ENCODE assay signal across 26 mouse cellular contexts in genomic region chr10:32393326-32393725, GRCm38 (mm10).
"Had no signal": no experiment of that assay in that cellular context is flagged by ENCODE, and none has a peak within 500 bp of the region (broad histone marks: within the 10 kb centered on the region; RNA-seq: fewer than 3 reads in every experiment).

No protein-coding gene starts in this region.

- H3K4me2 ChIP-seq: heart, embryonic 11.5 days; heart, embryonic 13.5 days; heart, embryonic 15.5 days; hindbrain, embryonic 13.5 days; hindbrain, embryonic 15.5 days; kidney, embryonic 15.5 days; limb, embryonic 13.5 days; limb, embryonic 15.5 days; liver, embryonic 12.5 days had no signal

- DNase-seq: gastrocnemius, adult 2 months; gastrocnemius, postnatal 10 days; gastrocnemius, postnatal 25 days; heart, adult 18-20 months; heart, postnatal 14 days; heart, postnatal 36 days; kidney, adult 11 months; kidney, adult 2 months; kidney, adult 9 months; kidney, postnatal 14 days; kidney, postnatal 36 days; layer of hippocampus, adult 9-11 months; layer of hippocampus, postnatal 36 days; left cerebral cortex, postnatal 4 days had no signal

- H3K27me3 ChIP-seq: heart, embryonic 13.5 days; heart, embryonic 15.5 days; hindbrain, embryonic 13.5 days; hindbrain, embryonic 15.5 days; kidney, embryonic 15.5 days; limb, embryonic 13.5 days; limb, embryonic 15.5 days; liver, embryonic 12.5 days had no signal

- H3K36me3 ChIP-seq: heart, embryonic 13.5 days; heart, embryonic 15.5 days; hindbrain, embryonic 13.5 days; hindbrain, embryonic 15.5 days; kidney, embryonic 15.5 days; limb, embryonic 13.5 days; limb, embryonic 15.5 days; liver, embryonic 12.5 days had no signal

- H3K9ac ChIP-seq: heart, embryonic 13.5 days; heart, embryonic 15.5 days; hindbrain, embryonic 13.5 days; hindbrain, embryonic 15.5 days; kidney, embryonic 15.5 days; limb, embryonic 13.5 days; limb, embryonic 15.5 days; liver, embryonic 12.5 days had no signal

- H3K9me3 ChIP-seq: heart, embryonic 13.5 days; heart, embryonic 15.5 days; hindbrain, embryonic 13.5 days; hindbrain, embryonic 15.5 days; kidney, embryonic 15.5 days; limb, embryonic 13.5 days; limb, embryonic 15.5 days; liver, embryonic 12.5 days had no signal

- ATAC-seq: hindbrain, postnatal 0 days; intestine, embryonic 16.5 days; liver, embryonic 12.5 days had no signal

- H3K4me1 ChIP-seq: heart, embryonic 13.5 days; heart, embryonic 15.5 days; hindbrain, embryonic 13.5 days; hindbrain, embryonic 15.5 days; kidney, embryonic 15.5 days; limb, embryonic 13.5 days; limb, embryonic 15.5 days; liver, embryonic 12.5 days had no signal

- H3K27ac ChIP-seq: gastrocnemius, adult 2 months; heart, embryonic 13.5 days; heart, embryonic 15.5 days; hindbrain, embryonic 13.5 days; hindbrain, embryonic 15.5 days; hindbrain, postnatal 0 days; kidney, embryonic 15.5 days; kidney, postnatal 0 days; limb, embryonic 13.5 days; limb, embryonic 15.5 days; liver, embryonic 12.5 days had no signal

- H3K4me3 ChIP-seq: gastrocnemius, adult 2 months; heart, embryonic 13.5 days; heart, embryonic 15.5 days; hindbrain, embryonic 13.5 days; hindbrain, embryonic 15.5 days; kidney, embryonic 15.5 days; limb, embryonic 13.5 days; limb, embryonic 15.5 days; liver, embryonic 12.5 days had no signal
